Mouse (Mus musculus) gastrocnemius, postnatal 4 days (tissue): ENCODE data around the gene Etnk1. TPM values are rescaled to one million over a fixed set of nuclear protein-coding genes. Genes with fewer than 3 reads are reported as not detected.

Experiments used
- total RNA-seq, 2 experiments: library from RNA; stranded (reverse); gene quantifications; 2 replicates each; pipeline ENCODE4 v1.2.3; 2021

The Etnk1 gene
- total RNA-seq, 2 experiments from 2014 or later: 21.3 to 23.1 TPM

Other genes starting within 250 kb of the Etnk1 start
- under 1 TPM; 0.47 to 0.52 TPM for gene St8sia1, start 202.8 kb upstream of the Etnk1 start, total RNA-seq
- 10 to 100 TPM; 22.8 to 27.9 TPM for gene C2cd5, start 67.1 kb upstream of the Etnk1 start, total RNA-seq